9 mouse cellular contexts compared by ENCODE assay signal in genomic region chr2:141013443-141014165, GRCm38 (mm10).
DNase-seq lines count a peak whose midpoint lies in the region; ATAC-seq lines count a peak whose summit lies in the region.
"Had no signal": no experiment of that assay in that cellular context is flagged by ENCODE, and none has a peak within 500 bp of the region (broad histone marks: within the 10 kb centered on the region; RNA-seq: fewer than 3 reads in every experiment).

No protein-coding gene starts in this region.

- no peak overlapping the region for H3K4me3 ChIP-seq in hindbrain, embryonic 13.5 days
- no peak overlapping the region for H3K4me3 ChIP-seq in hindbrain, embryonic 12.5 days
- H3K4me3 ChIP-seq in embryonic facial prominence, embryonic 14.5 days (ENCODE audit: low read depth, low read length): no peak overlapping the region
- no peak overlapping the region for H3K4me3 ChIP-seq in intestine, embryonic 16.5 days (ENCODE audit: low read length)
- H3K4me3 ChIP-seq in forebrain, embryonic 11.5 days (ENCODE audit: low read depth, low read length): no peak overlapping the region
- H3K4me3 ChIP-seq: embryonic facial prominence, embryonic 15.5 days had no signal

- no peaks in the 10 kb centered on the region for H3K27me3 ChIP-seq in hindbrain, embryonic 13.5 days
- H3K27me3 ChIP-seq in hindbrain, embryonic 12.5 days: no peaks in the 10 kb centered on the region
- no peaks in the 10 kb centered on the region for H3K27me3 ChIP-seq in embryonic facial prominence, embryonic 14.5 days (replicated peaks; ENCODE audit: control insufficient read depth, insufficient read depth, low read length)
- H3K27me3 ChIP-seq in intestine, embryonic 16.5 days (replicated peaks; ENCODE audit: control insufficient read depth, insufficient read depth, low read length): no peaks in the 10 kb centered on the region
- H3K27me3 ChIP-seq in forebrain, embryonic 11.5 days (ENCODE audit: control insufficient read depth, insufficient read depth, low read length): no peaks in the 10 kb centered on the region
- H3K27me3 ChIP-seq: embryonic facial prominence, embryonic 15.5 days had no signal

- no peaks in the 10 kb centered on the region for H3K9me3 ChIP-seq in hindbrain, embryonic 13.5 days
- H3K9me3 ChIP-seq in hindbrain, embryonic 12.5 days (replicated peaks): no peaks in the 10 kb centered on the region
- no peaks in the 10 kb centered on the region for H3K9me3 ChIP-seq in embryonic facial prominence, embryonic 14.5 days (ENCODE audit: control insufficient read depth, low read length)
- no peaks in the 10 kb centered on the region for H3K9me3 ChIP-seq in intestine, embryonic 16.5 days (ENCODE audit: control insufficient read depth, low read length)
- H3K9me3 ChIP-seq in forebrain, embryonic 11.5 days (ENCODE audit: control insufficient read depth, low read length): no peaks in the 10 kb centered on the region
- H3K9me3 ChIP-seq: embryonic facial prominence, embryonic 15.5 days had no signal

- DNase-seq in adipocyte (ENCODE audit: low spot score): peak; percentile 42
- DNase-seq in embryonic facial prominence, embryonic 14.5 days (ENCODE audit: low spot score): peak; percentile 80
- peak; percentile 40 for DNase-seq in skeletal muscle tissue, adult 2 months (ENCODE audit: low read depth, low spot score)
- no peak for DNase-seq in frontal cortex, postnatal 25 days (ENCODE audit: low spot score in 2 of 2)
- DNase-seq in forebrain, embryonic 11.5 days (ENCODE audit: low spot score): no peak

- ATAC-seq in hindbrain, embryonic 13.5 days (ENCODE audit: low FRiP score): 0 out of 2 replicates have a peak, but pooled peaks have one; percentile 32
- ATAC-seq in hindbrain, embryonic 12.5 days (ENCODE audit: low FRiP score): no peak
- peak; percentile 82 for ATAC-seq in embryonic facial prominence, embryonic 14.5 days (ENCODE audit: low read depth)
- ATAC-seq in intestine, embryonic 16.5 days: peak; percentile 79
- ATAC-seq in forebrain, embryonic 11.5 days (replicated peaks; ENCODE audit: low FRiP score): no peak

- H3K4me2 ChIP-seq in hindbrain, embryonic 13.5 days: no peak overlapping the region
- H3K4me2 ChIP-seq in hindbrain, embryonic 12.5 days (replicated peaks): no peak overlapping the region
- H3K4me2 ChIP-seq in embryonic facial prominence, embryonic 14.5 days (ENCODE audit: low read depth, low read length): no peak overlapping the region
- H3K4me2 ChIP-seq in intestine, embryonic 16.5 days (ENCODE audit: low read depth, low read length): no peak overlapping the region
- no peak overlapping the region for H3K4me2 ChIP-seq in forebrain, embryonic 11.5 days (ENCODE audit: low read depth, low read length, severe bottlenecking)
- H3K4me2 ChIP-seq: embryonic facial prominence, embryonic 15.5 days had no signal

- peaks cover 8% of the 10 kb centered on the region for H3K4me1 ChIP-seq in hindbrain, embryonic 13.5 days (replicated peaks)
- peaks cover 7% of the 10 kb centered on the region for H3K4me1 ChIP-seq in hindbrain, embryonic 12.5 days
- peaks cover 5% of the 10 kb centered on the region for H3K4me1 ChIP-seq in embryonic facial prominence, embryonic 14.5 days (ENCODE audit: control insufficient read depth, insufficient read depth, low read length)
- H3K4me1 ChIP-seq in intestine, embryonic 16.5 days (ENCODE audit: control insufficient read depth, insufficient read depth, low read length): 0 out of 2 replicates have a peak, but pooled peaks cover 2% of the 10 kb centered on the region
- H3K4me1 ChIP-seq in forebrain, embryonic 11.5 days (replicated peaks; ENCODE audit: control insufficient read depth, insufficient read depth, low read length): no peaks in the 10 kb centered on the region
- H3K4me1 ChIP-seq: embryonic facial prominence, embryonic 15.5 days had no signal

- WGBS in hindbrain, embryonic 13.5 days: 45% methylated on average over 8 of the region's 8 CpGs
- 54% methylated on average over 8 of the region's 8 CpGs for WGBS in hindbrain, embryonic 12.5 days
- WGBS in embryonic facial prominence, embryonic 14.5 days: 51% methylated on average over 8 of the region's 8 CpGs
- 50% methylated on average over 8 of the region's 8 CpGs for WGBS in intestine, embryonic 16.5 days
- 76% methylated on average over 8 of the region's 8 CpGs for WGBS in forebrain, embryonic 11.5 days

- no peaks in the 10 kb centered on the region for H3K36me3 ChIP-seq in hindbrain, embryonic 13.5 days
- H3K36me3 ChIP-seq in hindbrain, embryonic 12.5 days: no peaks in the 10 kb centered on the region
- no peaks in the 10 kb centered on the region for H3K36me3 ChIP-seq in embryonic facial prominence, embryonic 14.5 days (ENCODE audit: control insufficient read depth, insufficient read depth, low read length)
- H3K36me3 ChIP-seq in intestine, embryonic 16.5 days (ENCODE audit: control insufficient read depth, insufficient read depth, low read length): no peaks in the 10 kb centered on the region
- H3K36me3 ChIP-seq in forebrain, embryonic 11.5 days (ENCODE audit: control insufficient read depth, insufficient read depth, low read length): no peaks in the 10 kb centered on the region
- H3K36me3 ChIP-seq: embryonic facial prominence, embryonic 15.5 days had no signal

- no peak overlapping the region for H3K9ac ChIP-seq in hindbrain, embryonic 13.5 days
- no peak overlapping the region for H3K9ac ChIP-seq in hindbrain, embryonic 12.5 days
- no peak overlapping the region for H3K9ac ChIP-seq in embryonic facial prominence, embryonic 14.5 days (ENCODE audit: low read depth, low read length)
- no peak overlapping the region for H3K9ac ChIP-seq in intestine, embryonic 16.5 days (ENCODE audit: low read depth, low read length)
- H3K9ac ChIP-seq in forebrain, embryonic 11.5 days (ENCODE audit: low read length): no peak overlapping the region
- H3K9ac ChIP-seq: embryonic facial prominence, embryonic 15.5 days had no signal

- H3K27ac ChIP-seq in hindbrain, embryonic 13.5 days: no peak overlapping the region
- no peak overlapping the region for H3K27ac ChIP-seq in hindbrain, embryonic 12.5 days
- H3K27ac ChIP-seq in embryonic facial prominence, embryonic 14.5 days (replicated peaks; ENCODE audit: low read depth, low read length): no peak overlapping the region
- no peak overlapping the region for H3K27ac ChIP-seq in intestine, embryonic 16.5 days (ENCODE audit: low read length)
- H3K27ac ChIP-seq in forebrain, embryonic 11.5 days (ENCODE audit: low read depth, low read length): no peak overlapping the region
- H3K27ac ChIP-seq: embryonic facial prominence, embryonic 15.5 days had no signal

Comparison
In these comparisons a context has a peak if more than half of its experiments do, and no peak if none do; other contexts are left out.
1. ATAC-seq: peak in hindbrain, embryonic 13.5 days (single experiment), embryonic facial prominence, embryonic 14.5 days (single experiment) and intestine, embryonic 16.5 days (single experiment); none in hindbrain, embryonic 12.5 days (single experiment) and forebrain, embryonic 11.5 days (single experiment).
2. DNase-seq: peak in adipocyte (single experiment), embryonic facial prominence, embryonic 14.5 days (single experiment) and skeletal muscle tissue, adult 2 months (single experiment); none in frontal cortex, postnatal 25 days (0 of 2) and forebrain, embryonic 11.5 days (single experiment).